Mouse (Mus musculus) megakaryocyte, adult 5-6 weeks (primary cell): ENCODE results near the gene 9230112D13Rik. TPM values are rescaled to one million over a fixed set of nuclear protein-coding genes. Genes with fewer than 3 reads are reported as not detected.

Source experiments
- ATAC-seq: 2 replicates; pipeline ENCODE4 v1.8.0; 2016; ENCODE audit warnings: mild to moderate bottlenecking, inconsistent platforms; ENCODE audit not compliant: poor library complexity, severe bottlenecking
- total RNA-seq, 2 experiments: library from RNA; stranded (forward) in 1 of 2; stranded (reverse) in 1 of 2; fragments of 153-499, 151-499 nt in 1 of 2; fragments of 221-1000, 200-1000 nt in 1 of 2; gene quantifications; 2 replicates each; pipeline versions ENCODE4 v1.2.3 to v1.2.4; 2015 to 2017

The 9230112D13Rik gene
- total RNA-seq (2015) (not detected in 2 replicates), total RNA-seq (2017) (not detected in 2 replicates)

DNA sequence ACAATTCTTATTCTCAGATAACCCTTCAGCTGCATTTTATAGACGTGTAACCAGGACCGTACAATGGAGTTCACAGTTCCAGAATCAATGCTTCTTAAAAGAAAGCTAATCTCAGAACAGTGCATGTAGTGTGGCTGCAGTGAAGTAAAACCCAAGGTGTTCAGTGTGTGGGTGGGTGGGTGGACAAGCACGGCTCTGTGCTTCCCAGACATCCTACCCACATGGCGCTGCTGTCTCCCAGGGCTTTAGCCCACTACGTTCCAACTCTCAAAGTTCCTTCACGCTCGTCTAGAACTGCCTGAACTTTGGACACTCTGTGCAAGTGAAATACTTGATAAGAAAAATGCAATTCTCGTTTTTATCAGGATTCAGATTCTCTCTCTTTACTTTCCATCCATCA lies at the start of gene 9230112D13Rik:
Gene 9230112D13Rik, minus strand, starts transcription at position 101 of the 400 bp plus-strand sequence.
- ATAC-seq = no peak

DNA sequence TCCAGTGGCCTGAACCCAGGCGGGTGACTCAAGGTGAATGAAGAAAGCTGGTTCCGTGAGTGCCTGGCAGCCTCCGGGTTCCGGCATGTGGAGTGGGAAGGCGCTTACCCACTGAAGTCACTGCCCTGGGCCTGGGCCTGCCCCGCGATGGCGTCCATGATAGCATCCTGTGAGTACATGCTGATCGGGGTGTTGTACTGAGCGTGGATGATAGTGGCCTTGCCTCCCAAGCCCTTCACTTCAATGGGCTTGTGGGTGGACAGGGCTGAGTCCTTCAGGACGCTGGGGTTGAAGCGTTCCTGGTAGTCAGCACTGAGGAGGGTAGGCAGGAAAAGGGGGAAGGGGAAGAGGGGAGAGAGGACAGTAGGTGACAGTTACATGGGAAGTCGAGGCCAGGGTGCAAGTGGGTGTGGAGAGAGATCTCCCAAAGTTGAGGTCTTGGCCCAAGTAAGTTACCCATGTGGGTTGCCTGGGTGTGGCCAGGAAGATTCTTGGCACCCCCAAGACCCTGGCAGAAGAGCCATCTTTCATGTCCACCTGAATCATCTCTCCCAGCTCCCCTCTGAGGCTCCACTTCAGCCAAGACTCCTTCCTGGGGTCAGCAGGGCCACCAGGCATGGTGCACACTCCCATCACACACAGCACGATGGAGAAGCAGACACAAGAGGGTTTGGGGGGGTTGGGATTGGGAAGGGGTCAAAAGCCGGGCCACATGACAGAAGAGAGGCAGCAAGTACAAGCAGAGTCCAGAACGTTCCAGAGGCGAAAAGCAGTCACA lies 49.2 kb upstream of the 9230112D13Rik start:
- no peak for ATAC-seq

DNA sequence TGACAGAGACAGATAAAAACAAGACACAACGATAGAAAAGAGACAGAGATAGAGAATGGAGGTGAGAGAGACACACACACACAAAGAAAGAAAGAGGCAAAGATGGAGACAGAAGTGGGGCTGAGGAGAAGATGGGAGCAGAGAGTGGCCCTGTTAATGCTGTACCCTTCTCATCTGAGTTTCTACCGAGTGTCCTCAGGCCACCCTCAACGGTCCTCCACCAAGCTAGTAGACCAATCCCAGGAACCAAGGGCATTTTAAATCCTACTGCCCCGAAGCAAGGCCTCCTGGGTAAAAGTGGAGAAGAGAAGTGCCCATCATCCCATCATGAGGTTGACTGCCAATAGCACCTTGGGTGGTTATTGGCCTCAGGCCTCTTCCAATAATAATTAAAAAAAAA lies 48.3 kb upstream of the 9230112D13Rik start:
- ATAC-seq = no peak

DNA sequence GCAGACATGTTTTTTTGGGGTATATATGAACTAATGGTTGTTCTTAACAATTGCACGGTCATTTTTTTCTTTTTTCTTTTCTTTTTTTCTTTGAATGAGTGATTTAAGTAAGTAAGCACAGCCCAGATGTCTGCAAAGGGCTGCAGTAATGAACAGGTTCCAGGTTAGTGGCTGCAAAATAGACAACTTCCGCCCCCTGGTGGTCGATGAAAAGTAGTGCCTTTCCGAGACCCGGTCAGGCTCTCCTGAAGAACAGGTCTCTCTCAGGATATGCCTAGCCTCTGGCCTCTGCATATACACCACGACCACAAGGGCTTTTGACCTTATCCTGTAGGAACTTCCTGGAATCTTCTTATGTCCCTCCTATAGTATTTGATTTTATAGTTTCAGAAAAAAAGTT lies 47.7 kb upstream of the 9230112D13Rik start:
- peak; percentile 69 for ATAC-seq

DNA sequence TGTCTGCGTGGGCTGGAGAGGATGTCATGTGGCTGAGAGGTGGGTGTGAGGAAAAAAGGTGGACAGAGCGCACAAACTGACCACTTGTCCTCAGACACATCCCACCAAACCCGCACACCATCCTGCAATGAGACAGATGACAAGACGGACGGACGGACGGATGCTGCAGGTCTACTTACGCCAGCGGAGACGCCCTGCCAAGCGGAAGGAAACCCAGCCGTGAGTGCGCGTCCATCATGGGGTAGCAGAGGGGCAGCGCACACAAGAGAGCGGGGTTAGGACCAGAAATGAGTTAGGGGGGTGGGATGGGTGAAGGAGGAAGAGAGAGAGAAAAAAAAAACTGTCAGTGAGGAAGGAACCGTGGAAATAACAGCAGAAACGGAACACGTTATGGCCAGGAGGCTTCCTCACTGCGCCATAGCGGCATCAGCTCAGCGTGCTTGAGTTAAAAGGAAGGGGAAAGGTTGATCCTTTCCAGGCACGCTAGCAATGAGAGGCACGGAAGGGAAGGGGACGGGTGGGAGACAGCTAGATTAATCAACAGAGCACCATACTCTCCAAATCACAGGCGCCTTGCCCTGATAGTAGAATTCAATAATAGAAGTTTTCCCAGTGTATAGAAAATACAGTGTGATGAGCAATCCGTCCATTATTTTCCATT lies 47.1 kb upstream of the 9230112D13Rik start:
- no peak for ATAC-seq

DNA sequence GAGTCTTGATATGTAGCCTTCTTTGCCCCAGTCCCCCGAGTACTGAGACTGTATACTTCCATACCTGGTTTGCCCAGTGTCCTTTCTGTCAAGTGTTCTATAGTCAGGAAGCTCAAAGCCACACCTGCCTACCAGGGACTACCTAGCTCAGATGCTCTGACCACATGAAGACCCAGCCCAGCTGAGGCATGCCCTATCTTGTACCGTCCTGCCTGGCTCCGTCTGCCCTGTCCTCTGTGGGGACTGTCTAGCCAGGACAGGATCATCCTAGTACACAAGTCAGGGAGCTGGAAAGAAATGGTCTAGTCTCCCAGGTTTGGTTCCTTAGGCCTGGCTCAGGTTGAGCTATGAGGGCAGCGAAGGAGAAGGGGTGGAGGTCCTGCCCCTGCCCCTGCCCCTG lies 46.0 kb upstream of the 9230112D13Rik start:
- ATAC-seq = no peak

DNA sequence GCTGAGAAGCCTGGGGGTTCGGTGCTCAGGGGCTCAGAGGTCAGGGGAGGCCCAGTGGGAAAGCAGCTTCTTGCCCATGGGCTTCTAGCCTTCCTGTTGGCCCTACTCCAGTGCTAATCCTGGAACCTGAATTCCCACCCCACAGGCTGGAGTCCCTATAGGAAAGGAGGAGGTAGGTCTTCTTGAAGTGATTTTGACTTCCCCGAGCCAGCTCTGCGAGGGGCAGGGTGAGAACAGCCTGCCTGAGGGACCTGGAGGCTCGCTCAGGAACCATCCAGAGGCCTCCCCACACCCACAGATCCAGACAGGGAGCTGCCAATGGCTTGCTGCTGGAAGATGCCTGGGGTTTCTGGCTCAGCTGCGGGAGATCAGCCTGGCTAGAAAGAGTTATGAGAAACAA lies 45.1 kb upstream of the 9230112D13Rik start:
- ATAC-seq = no peak

DNA sequence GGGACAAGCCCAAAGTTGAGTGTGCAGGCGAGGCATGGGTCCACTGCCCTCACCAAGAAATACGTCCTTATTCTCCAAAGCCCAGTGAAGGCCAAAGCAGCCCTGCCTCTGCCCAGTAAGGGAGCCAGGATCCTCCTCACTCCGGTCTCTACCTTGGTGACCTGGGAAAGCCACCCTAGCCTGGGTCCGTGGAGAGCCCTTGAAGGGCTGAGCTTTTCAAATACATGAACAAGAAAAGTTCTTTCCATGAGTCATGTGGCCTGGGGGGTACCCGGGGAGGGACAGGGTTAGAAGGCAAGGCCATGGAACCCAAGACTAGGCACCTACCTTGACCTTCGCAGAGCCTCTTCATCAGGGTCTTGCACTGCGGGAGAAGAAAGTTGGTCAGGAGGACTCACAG lies 43.9 kb upstream of the 9230112D13Rik start:
- no peak for ATAC-seq

DNA sequence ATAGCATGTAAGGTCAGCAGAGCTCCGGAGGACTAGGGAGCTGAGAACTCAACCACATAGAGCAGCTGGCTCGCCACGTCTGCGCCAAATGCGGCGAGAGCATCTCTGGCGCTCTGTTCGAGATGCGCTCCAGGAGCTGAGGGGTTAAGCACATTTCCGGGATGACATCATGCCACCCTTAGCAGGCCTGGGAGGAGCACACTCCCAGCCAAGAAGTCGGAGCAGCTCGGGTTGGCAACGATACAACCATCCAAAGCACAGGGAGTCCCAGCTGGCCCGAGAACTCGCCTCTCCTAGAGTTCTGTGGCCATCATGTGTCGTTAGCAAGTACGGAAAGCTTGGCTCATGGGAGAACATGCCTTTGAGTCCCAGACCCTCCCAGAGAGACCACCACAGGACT lies 43.1 kb upstream of the 9230112D13Rik start:
- ATAC-seq = no peak

DNA sequence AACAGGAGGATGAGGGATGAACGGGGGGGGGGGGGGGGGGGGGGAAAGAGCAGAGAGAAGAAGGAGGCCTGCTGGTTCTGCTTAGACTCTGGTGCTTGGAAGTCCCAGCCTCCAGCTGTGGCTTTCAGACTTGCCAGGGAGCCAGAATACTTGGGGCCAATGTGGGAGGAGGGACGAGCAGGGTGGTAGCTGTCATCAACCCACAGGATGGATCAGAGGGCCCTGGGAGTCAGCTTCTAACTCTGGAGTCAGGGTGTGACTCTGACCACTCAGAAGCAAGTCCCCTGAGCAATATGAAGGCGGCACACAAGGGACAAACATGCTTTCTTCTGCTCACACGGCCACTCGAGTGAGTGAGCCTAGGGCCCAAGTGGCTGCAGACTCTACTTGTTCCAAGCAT lies 42.0 kb upstream of the 9230112D13Rik start:
- no peak for ATAC-seq

DNA sequence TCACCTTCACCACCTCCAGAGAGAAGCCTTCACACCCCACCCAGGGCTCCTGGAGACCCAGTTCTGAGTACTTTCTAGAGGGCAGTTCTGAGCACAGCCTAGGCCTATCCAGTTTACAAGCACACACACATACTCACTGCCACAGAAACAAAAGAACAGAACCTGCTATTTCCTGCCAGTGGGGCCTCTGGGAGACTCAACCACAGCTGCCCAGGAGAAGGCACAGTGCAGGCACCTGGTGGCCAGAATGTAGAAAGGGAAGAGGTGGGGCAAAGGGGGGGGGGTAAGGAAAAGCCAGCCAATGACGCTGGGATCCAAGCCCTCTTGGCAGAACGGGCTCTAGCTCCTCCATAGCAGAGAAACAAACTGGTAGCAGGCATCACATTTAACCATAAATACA lies 39.8 kb upstream of the 9230112D13Rik start:
- ATAC-seq = no peak

DNA sequence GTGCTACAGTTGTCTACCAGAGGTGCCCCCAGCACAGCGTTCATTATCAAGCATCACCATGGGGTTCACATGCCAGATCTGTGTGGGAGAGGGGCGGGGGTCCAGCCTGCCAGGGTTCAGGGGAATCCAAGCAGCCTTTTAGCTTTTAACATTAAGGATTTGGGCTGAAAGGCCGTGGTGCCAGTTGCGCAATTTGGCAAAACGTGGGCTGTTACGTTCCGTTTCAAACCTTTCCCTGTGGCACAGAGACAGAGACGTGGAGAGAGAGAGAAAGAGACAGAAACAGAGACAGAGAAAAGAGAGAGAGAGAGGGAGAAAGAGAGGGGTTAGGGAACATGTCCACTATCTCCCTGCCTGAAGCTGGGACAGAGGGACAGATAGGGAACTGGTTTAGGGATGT lies 39.0 kb upstream of the 9230112D13Rik start:
- no peak for ATAC-seq

DNA sequence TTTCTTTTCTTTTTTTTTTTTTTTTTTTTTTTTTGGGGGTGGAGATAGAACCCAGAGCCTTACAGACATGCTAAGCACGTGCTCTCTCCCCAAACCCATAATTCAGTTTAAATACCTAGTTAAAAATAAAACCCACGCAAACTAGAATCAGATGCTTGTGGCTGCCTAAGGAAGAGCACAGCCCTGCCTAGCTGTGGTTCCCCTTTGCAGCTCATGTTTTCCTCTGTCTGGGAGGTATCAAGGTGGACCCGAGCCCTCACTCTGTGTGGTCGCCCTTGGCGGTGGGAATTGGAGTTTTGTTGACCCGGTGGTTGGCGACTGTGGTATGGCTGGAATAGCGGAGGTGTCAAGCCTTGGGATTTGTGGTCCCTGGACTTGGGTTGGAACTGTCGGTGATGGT lies 36.3 kb upstream of the 9230112D13Rik start:
- no peak for ATAC-seq

DNA sequence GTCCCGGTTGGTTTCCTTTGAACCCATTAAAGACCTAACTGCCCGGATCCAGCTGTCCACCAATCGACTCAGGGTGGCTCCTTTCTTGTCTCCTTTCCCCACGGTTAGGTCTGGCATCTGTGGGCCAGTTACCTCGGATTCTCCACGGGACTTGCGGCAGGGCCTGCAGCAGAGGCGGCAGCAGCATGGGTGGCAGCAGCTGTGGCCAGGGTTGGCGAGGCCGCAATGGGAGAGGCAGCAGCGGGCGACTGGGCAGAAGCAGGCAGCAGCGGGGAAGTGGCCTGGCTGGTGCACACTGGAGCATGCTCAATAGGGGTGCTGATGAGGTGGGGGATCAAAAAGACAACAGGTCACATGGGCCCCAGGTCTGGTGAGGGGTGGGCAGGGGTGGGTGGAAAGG lies 32.6 kb upstream of the 9230112D13Rik start:
- no peak for ATAC-seq

DNA sequence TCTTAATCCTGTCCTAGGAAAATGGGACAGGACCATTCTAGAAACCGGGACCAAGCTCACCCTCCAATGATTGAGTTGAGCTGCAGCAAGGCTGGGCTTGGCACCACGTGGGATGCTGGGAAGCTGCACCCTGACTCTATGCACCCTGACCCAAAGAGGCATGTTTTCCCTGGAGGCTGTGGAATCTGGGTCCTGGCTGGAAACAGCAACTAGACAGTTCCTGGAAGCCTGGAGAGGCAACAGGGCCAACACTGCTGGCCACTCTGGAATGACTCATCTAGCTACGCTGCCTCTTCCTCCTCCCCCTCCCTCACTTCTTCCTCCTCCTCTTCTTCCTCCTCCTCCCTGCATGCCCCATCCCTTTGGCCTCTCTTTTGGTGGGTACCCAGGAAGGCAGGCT lies 31.4 kb upstream of the 9230112D13Rik start:
- ATAC-seq = no peak

DNA sequence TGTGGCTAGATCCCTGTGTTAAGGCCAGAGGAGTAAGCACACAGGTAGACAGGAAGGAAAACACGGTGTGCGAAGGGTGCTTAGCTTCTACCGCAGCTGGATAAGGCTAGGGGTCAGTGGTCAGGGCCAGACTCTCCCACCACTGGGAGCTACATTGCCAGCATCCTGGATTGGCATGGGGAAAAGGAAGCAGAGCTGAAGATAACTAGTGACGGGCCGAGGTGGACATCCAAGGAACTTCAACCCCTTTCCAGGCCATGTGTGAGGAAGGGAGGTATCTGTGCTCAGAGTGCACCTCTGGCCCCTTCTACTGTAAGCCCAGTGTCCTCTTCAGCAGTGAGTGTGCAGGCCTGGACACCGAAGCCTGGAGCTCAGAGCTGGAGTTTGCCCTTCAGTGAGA lies 30.9 kb upstream of the 9230112D13Rik start:
- no peak for ATAC-seq

DNA sequence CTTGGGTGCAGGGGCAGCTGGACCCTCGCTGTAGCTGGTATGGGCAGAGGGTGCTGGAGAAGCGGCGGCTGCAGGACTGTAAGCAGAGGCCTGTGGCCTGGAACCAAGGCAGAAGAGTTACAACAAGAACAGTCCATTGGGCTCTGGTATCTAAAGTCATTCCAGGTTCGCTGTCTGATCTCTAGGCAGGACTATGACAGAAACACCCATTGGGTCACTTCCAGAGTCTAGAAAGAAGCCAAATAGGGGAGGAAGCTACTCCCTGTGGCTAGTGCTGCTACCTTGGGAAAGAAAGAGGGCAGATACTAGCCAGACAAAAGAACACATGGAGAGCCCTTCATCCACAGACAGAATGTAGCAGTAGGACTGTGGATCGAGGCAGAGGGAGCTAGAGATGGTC lies 29.6 kb upstream of the 9230112D13Rik start:
- no peak for ATAC-seq

DNA sequence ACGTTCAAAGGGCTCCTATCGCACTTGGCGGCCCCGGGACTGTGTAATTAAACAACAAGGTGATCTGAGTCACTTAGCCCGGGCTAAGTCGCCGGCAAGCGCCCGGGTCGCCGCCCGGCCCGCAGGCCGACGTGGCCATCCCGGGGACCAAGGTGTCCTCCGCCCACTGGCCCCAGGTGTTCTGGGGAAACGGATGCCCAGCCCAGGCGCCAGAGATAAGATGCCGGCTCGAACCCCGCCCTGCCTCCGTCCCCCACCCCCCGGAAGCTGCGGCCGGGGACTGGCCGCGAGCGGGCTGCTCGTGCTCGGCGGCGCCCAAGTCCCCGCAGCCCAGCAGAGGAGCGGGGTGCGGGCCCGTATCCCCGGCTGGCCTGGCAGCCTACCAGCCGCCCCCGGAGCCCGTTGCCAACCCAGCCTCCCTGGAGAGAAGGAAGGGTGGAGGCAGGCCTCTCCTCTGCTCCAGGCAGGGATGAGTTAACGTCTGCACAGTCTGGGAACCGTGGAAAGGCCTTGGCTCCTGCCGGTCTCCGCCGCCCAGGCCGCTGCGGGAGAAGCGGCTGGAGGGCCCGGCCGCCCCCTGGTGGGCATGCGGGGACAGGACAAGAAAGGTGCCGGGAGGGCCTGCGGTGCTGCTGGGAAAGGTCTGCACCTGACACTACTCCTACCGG lies 26.5 kb upstream of the 9230112D13Rik start:
- ATAC-seq = peak; percentile 97

DNA sequence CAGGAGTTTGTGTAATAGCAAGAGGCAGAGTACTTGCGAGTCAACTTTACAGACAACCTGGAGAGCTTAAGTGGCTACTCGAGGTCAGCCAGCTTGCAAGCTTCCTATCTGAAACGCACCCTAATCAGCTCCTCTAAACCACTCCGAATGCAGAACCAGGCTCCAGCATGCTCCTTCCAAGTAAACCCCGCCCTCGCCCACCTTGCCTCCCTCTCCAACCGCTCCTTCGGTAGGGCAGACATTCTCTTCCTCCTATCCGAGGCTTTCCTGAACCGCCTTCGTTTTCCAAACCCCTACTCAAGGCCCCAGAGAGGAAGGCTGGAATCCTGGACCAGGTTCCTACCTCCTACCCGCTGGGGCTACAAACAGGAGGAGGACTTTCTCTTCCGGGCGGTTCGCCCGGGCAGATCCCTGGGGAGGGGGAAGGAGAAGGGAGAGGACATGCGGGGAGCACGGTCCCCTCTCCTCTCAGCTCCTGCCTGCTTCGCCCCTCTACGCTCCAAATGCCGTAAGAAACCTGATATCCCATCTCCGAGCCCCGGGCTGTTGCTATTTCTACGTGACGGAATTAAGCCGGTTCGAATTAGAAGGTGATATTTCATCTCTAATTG lies 25.9 kb upstream of the 9230112D13Rik start:
- peak; percentile 11; the same call in 1 of the 2 replicates for ATAC-seq

DNA sequence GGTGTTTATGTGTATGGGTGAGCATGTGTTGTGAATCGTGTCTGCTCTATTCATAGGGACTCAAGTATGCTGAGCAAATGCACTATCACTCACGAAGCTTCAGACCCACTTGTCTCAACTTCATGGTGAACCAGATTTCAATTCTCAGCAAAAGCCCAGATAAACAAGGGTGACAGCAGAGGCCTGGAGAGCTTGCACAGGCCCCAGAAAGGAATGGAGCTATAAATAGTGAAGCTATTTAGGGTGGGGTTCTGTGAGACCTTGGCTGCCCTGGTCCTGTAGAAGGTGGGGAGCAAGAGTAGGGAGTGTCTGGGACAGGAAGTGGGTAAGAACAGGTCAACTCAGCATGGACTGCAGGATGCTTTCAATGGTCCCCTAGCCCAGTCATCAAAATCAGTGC lies 21.9 kb upstream of the 9230112D13Rik start:
- no peak for ATAC-seq

DNA sequence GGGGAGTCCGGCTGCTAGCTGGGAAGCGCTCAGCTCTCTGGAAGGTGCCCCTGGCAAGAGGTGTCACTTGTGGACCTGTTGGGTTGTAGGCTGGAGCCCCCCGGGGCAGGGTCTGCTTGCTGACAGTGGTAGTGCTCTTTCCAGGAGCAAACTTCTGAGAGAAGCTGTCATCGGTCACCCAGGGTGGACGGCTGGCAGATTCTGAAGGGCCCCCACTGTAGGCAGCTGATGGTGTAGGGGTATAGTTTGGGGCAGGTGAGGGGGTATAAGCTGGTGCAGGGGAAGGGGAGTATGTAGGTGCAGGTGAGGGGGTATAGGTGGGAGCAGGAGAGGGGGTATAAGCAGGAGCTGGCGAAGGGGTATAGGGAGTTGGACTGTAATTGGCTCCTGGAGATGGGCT lies 21.4 kb upstream of the 9230112D13Rik start:
- no peak for ATAC-seq
